Mouse (Mus musculus) cerebellum, adult 9-11 months (tissue): ENCODE measurements around the gene Pfn4.
"Not testable (repeated sequence)": the region's sequence is repeated elsewhere in the genome, so short reads cannot be mapped to it uniquely, and the experiment has no call there.

Source experiments
- DNase-seq: peaks from one replicate; pipeline ENCODE4 v3.0.0; 2022

Gene Pfn4

DNA sequence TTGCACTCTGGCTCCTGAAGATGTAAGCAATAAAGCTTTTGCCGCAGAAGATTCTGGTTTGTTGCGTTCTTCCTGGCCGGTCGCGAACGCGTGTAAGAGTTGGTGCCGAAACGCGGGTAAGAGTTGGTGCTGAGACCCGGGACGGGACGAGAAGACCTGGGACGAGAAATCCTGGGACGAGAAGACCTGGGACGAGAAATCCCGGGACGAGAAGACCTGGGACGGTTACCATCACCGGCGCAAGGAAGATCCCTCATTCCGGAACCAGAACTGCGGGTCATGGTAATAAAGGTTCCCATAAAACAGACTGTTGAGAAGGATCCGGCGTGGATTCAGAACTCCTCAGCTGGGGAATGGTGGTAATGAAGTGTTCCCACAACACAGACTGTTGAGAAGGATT is 19.3 kb downstream of the Pfn4 start:
- not testable (repeated sequence) for DNase-seq

DNA sequence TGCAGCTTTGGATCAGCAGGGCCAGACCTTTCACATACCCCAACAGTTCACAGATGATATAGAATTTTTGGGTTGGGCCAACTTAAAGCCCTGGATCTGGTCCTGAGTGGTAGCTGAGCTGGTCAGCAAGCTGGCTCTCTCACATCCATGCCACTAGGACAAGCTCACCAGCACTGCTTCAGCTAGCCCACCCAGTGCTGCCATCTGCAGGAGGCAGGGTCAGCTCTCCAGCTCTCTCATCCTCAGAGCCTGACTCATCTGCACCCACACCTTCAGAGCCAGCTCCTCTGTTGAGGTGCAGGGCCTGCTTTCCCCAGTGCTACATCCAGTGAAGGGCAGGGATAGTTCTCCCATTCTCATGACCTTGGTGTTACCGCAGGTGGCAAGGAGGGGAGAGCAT is 24.9 kb downstream of the Pfn4 start:
- DNase-seq = no peak

DNA sequence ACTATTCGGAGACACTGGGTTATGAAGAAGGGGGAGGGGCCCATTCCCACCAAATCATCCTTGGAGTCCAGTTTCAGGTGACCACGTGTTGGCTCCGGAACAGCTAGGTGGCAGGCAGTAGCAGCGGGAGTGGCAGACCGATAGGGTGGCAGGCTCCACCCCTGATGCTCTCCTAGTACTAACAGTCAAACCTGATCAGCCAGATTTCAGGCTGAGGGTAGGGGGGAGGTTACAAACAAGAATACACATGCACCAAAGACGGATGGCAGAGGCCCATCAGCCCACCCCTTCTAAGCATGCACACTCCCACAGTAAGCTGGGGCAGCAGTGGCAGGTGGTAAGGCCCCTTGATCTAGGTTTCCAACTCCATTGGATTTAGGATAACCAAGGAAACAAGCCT is 28.6 kb downstream of the Pfn4 start:
- DNase-seq = not testable (repeated sequence)

DNA sequence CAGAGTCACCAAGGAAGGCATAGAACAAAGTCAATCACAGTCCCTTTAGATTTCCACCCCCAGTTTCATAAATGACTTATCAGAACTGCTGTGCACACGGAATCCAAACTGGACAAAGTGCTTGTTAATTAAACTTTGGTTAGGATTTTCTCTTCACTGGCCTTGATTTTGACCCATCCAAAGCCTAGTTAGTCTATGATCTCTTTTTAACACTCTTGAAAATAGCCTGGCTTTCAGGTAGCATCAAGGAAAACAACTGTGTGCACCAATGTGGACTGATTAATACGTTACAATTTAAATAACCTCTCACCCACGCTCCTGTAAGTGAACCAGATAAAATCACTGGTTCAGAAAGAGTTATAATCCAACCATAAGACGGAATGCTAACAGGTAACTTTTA is 42.2 kb downstream of the Pfn4 start:
- DNase-seq = no peak

DNA sequence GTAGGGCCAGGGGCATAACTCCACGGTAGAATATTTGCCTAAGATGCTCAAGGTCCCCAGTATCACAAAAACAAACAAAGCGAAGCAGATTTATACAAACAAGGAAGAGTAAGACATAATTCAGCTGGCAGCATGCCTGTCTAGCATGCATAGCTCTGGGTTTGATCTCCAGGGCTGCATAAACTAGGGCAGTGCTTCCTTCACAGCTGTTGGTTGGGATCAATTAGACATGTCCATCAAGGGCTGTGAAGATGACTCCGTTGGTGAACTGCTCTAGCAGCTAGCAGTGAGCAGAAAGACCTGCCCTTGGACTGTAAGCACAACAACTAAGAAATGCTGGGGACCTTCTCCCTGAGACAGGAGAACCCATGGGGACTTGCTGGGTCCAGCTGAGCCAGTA is 42.9 kb downstream of the Pfn4 start:
- no peak for DNase-seq

DNA sequence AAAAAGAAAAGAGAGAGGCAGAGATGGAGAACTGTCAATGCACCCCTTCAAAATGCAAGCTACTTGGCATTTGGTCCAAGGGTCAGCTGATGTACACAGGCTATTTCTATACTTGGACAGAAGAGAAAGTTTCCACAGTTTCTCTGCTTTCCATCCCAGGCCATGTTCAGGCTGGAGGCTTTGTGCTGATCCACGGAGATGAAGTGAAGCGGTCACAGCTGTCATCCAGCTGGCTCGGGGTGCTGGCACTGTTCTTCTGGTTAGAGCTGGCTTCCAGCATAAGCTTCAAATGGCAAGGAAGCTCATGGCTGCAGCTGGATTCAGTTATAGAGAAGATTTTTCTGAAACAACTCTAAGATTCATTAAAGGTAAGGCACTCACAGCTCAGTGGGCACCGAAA is 44.8 kb downstream of the Pfn4 start:
- no peak for DNase-seq

DNA sequence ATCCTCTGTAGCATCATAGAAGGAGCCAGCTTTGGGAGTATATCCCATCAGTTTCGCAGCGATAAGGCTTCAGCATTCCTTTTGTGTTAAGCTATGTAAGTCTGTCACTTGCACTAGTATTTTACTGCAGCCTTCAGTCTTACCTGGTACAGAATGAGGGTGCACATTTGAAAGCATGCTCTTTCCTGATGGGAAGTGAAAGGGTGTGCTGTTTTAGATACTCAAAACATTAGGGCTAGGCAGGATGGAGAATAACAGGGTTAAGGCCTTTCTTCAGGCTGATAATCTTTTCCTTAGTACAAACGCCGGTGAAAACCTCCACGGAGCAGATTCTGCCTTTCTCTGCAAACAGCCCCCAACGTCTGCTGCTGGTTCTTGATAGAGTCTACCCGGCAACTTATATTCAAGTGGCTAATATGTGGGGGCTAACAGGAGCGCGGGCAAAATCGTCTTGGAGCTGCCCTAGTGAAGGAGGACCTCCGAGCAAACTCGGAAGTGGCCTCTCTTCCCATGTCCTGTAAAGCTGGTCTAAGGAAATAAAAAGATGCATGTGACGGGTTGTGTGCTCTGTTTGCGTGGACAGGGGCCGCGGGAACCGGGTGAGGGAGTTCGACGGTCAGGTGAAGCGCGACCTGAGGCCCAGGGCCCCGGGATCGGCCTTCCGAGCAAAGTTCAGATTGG is 48.0 kb downstream of the Pfn4 start:
- DNase-seq = no peak

DNA sequence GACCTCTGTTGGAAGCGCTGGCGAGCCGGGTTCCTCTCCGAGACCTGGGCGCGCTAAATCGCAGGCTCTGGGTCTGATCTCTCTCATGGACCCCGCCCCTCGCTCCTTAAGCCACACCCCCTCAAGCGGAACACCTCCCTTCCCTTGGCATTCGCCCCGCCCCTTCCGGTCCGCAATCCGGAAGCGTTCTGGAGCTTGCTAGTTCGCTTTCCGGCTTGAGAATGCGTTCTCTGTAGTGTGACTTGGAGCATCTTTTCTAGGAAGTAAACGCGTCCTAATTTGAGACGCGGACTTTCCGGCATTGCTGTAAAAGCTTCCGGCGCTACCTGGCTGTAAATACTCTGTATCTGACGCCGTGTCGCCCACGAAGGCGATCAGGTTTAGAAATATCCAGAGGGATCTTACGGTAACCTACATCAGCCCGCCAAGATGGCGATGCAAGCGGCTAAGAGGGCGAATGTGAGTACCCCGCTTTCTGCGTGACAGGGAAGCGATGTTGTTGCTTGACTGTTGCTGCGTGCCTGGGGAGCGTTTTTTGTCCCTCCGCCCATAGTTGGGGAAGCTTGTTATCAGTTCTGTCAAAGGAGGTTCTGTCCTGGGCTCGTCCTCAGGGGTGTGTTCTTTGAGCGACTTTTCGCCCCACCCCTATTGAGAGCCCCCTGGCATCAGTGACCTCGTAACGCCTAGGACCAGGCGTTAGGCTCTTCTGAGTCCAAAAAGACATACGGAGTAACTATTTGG is 48.7 kb downstream of the Pfn4 start, which contains the start of gene Sf3b6:
Gene Sf3b6 (plus strand): TSS at position 184 of the 741 bp plus-strand sequence.
- peak; percentile 98 for DNase-seq

DNA sequence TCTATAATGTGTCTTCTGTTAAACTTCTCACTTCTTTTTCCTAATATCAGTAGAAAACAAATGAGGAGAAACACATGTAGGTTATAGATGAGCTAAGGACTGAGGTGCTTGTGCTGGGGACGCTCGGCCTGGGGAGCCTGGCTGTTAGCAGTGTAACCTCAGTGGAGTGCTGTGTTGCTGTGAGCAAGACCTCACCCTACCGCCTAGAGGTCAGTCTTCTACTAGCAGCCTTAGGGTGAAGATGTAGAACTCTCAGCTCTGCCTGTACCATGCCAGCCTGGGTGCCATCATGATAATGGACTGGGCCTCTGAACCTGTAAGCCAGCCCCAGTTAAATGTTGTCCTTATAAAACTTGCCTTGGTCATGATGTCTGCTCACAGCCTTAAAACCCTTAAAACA is 58.4 kb downstream of the Pfn4 start:
- no peak for DNase-seq
